Mouse (Mus musculus): ENCODE results near the gene Cd80.

DNA sequence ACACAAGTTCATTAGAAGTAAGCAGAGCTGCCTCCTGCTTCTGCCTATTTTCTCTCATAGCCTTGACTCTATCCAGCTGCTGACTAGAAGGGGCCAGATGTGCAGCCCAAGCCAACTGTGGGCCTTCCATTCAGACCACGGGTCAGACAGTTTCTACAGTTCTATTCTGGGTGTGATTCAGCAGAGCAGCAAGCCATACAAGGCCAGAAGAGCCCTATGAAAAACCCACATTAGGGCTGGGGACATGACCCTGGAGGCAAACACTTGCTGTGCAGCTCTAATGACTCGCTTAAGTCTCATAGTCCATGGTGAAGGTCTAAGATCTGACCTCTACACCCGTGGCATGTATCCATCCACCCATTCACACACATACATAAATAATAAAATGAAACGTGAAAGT is 10.7 kb downstream of the Cd80 start:
- no peak for TF ChIP-seq EP300 (IDR thresholded peaks at IDR 0.05; ENCODE audit: low read depth)
- no peak for TF ChIP-seq CTCF (IDR thresholded peaks at IDR 0.05; ENCODE audit: low read depth)

Measured in liver, embryonic 14.5 days (tissue).